Mouse (Mus musculus): ENCODE data around the gene Aars2.

DNA sequence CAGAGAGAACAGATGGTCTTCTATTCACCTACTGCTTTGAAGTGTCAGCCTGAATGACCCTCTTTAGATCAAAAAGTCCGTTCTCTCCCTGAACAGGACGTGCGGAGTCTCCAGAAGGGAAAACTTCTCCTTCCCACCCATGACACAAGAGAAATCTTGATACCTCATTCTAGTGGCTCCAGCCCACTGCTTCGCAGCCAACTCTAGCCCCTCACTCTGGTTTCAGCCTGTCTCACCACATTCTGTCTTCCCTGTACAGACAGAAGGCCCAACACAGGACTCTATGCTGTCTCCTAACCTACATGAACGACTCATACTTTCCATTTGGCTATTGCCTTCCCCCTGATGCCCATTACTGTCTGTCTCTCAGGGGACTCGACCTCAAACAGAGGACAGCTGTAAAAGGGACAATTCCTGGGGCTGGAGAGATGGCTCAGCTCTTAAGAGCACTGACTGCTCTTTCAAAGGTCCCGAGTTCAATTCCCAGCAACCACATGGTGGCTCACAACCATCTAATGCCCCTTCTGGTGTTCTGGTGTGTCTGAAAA, 44.7 kb downstream of the Aars2 start:
- TF ChIP-seq CTCF (IDR thresholded peaks at IDR 0.05; ENCODE audit: borderline replicate concordance, insufficient read depth, low read depth, low read length) (no peak), POLR2A (IDR thresholded peaks at IDR 0.05; ENCODE audit: borderline replicate concordance, insufficient read depth, low read length) (no peak)
